In the genomic region with DNA sequence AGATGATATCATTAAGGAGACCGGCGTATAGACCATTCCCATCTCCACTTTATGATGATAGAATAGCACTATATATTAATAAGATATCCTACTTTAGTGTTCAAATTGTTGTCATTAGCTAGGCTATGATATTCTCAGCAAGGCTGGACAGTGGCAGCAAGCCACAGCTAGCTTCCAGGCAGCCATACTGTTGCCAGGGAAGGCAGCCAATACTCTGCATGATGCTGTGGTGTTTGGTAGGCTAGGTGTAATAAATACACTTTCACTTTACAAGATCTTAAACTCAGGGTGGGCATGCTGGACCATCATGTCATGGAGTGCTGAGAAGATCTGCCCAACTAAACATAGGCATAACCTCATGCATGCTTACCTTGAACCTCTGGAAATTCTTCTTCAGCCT, we compare ENCODE assay signal across 22 mouse cellular contexts.
"Had no signal": no experiment of that assay in that cellular context is flagged by ENCODE, and none has a peak within 500 bp of the region (broad histone marks: within the 10 kb centered on the region; RNA-seq: fewer than 3 reads in every experiment).

No protein-coding gene starts in this region.

- H3K27ac ChIP-seq: kidney, postnatal 0 days; layer of hippocampus, adult 2 months; left cerebral cortex, adult 2 months; limb, embryonic 12.5 days; limb, embryonic 15.5 days; liver, embryonic 14.5 days; macrophage; midbrain, embryonic 12.5 days; midbrain, embryonic 15.5 days; neural tube, embryonic 12.5 days; neural tube, embryonic 15.5 days; stomach, postnatal 0 days had no signal

- H3K4me3 ChIP-seq: layer of hippocampus, adult 2 months; left cerebral cortex, adult 2 months; limb, embryonic 12.5 days; limb, embryonic 15.5 days; midbrain, embryonic 12.5 days; midbrain, embryonic 15.5 days; neural tube, embryonic 12.5 days; neural tube, embryonic 15.5 days had no signal

- DNase-seq: kidney, postnatal 25 days; layer of hippocampus, adult 9-11 months; liver, postnatal 0 days; lung, embryonic 14.5 days; right cerebral cortex, adult 18-20 months; right cerebral cortex, postnatal 14 days; right cerebral cortex, postnatal 4 days; thymus, adult 2 months; thymus, postnatal 14 days; thymus, postnatal 4 days had no signal

- H3K36me3 ChIP-seq: limb, embryonic 12.5 days; limb, embryonic 15.5 days; midbrain, embryonic 12.5 days; midbrain, embryonic 15.5 days; neural tube, embryonic 12.5 days; neural tube, embryonic 15.5 days had no signal

- H3K9ac ChIP-seq: limb, embryonic 12.5 days; limb, embryonic 15.5 days; liver, embryonic 14.5 days; liver, postnatal 0 days; lung, embryonic 14.5 days; midbrain, embryonic 12.5 days; midbrain, embryonic 15.5 days; neural tube, embryonic 12.5 days; neural tube, embryonic 15.5 days had no signal

- H3K4me1 ChIP-seq: limb, embryonic 12.5 days; limb, embryonic 15.5 days; midbrain, embryonic 12.5 days; midbrain, embryonic 15.5 days; neural tube, embryonic 12.5 days; neural tube, embryonic 15.5 days had no signal

- H3K27me3 ChIP-seq: limb, embryonic 12.5 days; limb, embryonic 15.5 days; midbrain, embryonic 12.5 days; midbrain, embryonic 15.5 days; neural tube, embryonic 12.5 days; neural tube, embryonic 15.5 days had no signal
